21 mouse cellular contexts compared by ENCODE assay signal in the genomic region with DNA sequence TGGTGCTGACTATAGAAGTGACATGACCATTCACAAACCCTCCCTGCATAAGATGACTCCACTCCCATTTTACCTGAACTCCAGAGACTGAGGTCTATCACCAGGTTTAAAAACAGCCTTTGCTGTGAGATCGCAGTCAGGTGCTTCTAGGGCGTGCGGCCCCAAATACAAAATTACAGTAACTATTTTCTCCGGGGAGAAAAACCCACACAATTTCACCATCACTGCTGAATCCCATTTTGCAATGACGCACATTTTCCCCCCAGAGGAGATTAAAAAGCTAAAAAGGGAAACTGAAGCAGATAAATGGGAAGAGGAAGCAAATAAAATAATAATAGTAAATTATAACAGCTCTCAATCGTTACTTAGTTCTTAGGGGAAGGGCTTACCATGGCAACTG. TPM values are rescaled to one million over a fixed set of nuclear protein-coding genes. Genes with fewer than 3 reads are reported as not detected.
DNase-seq lines count a peak whose midpoint lies in the region; TF ChIP-seq lines count a peak whose summit lies in the region.
"Had no signal": no experiment of that assay in that cellular context is flagged by ENCODE, and none has a peak within 500 bp of the region (broad histone marks: within the 10 kb centered on the region; RNA-seq: fewer than 3 reads in every experiment).

No protein-coding gene starts in this region.

- H3K4me1 ChIP-seq in lung, adult 2 months (ENCODE audit: control insufficient read depth, insufficient read depth, low read length): no peaks in the 10 kb centered on the region

- no peak overlapping the region for H3K4me3 ChIP-seq in lung, adult 2 months (replicated peaks; ENCODE audit: extremely low read depth, low read depth, low read length)
- no peak overlapping the region for H3K4me3 ChIP-seq in macrophage (ENCODE audit: inconsistent target)
- H3K4me3 ChIP-seq: embryonic facial prominence, embryonic 12.5 days; embryonic facial prominence, embryonic 15.5 days; gastrocnemius, adult 2 months; hindbrain, embryonic 10.5 days; hindbrain, embryonic 13.5 days had no signal

- H3K36me3 ChIP-seq in macrophage (ENCODE audit: inconsistent target): no peaks in the 10 kb centered on the region
- H3K36me3 ChIP-seq: embryonic facial prominence, embryonic 12.5 days; embryonic facial prominence, embryonic 15.5 days; G1E; hindbrain, embryonic 10.5 days; hindbrain, embryonic 13.5 days had no signal

- 63% methylated on average over 6 of the region's 6 CpGs for WGBS in lung, adult 2 months
- WGBS in macrophage (ENCODE audit: missing documents): 9% methylated on average over 6 of the region's 6 CpGs

- TF ChIP-seq POLR2A in lung, adult 2 months (IDR thresholded peaks at IDR 0.05; ENCODE audit: borderline replicate concordance, extremely low read depth, low read depth, low read length): no peak

- TF ChIP-seq CTCF in lung, adult 2 months (IDR thresholded peaks at IDR 0.05; ENCODE audit: insufficient read depth, low read length): no peak

- DNase-seq in heart, adult 11 months: peak; percentile 51
- no peak for DNase-seq in heart, postnatal 4 days
- peak; percentile 32 for DNase-seq in lung, postnatal 36 days
- no peak for DNase-seq in lung, adult 2 months
- DNase-seq in left cerebral cortex, adult 9 months (ENCODE audit: low spot score in 2 of 2): no peak
- no peak for DNase-seq in kidney, adult 9 months
- no peak for DNase-seq in gastrocnemius, postnatal 4 days (ENCODE audit: low spot score in 2 of 2)
- DNase-seq: adrenal gland, adult 2 months; adrenal gland, postnatal 14 days; cerebellum, adult 18-20 months; cerebellum, adult 9-10 months; cerebellum, postnatal 14 days; forebrain, postnatal 0 days; gastrocnemius, adult 2 months; gastrocnemius, postnatal 14 days had no signal

- H3K79me2 ChIP-seq in macrophage (ENCODE audit: inconsistent target): no peaks in the 10 kb centered on the region

- 0 out of 2 replicates have a peak overlapping the region, but pooled peaks have one; percentile 4 for H3K27ac ChIP-seq in macrophage
- H3K27ac ChIP-seq: embryonic facial prominence, embryonic 12.5 days; embryonic facial prominence, embryonic 15.5 days; gastrocnemius, adult 2 months; hindbrain, embryonic 10.5 days; hindbrain, embryonic 13.5 days had no signal

RNA-seq across cellular contexts. Expression of a gene that starts 27.4 kb away (rescaled TPM):
- 1 to 10 TPM; 6.9 to 9.1 TPM for total RNA-seq in heart, postnatal 4 days (2021)
- 3.8 and 7.6 TPM in 2 replicates for polyA plus RNA-seq in lung, adult 2 months (2012; rRNA removed)
- total RNA-seq in macrophage (2018; cell fraction: chromatin; rRNA removed): 10 to 100 TPM in 2 of 26 experiments, 1 to 10 TPM in 24; 2.2 to 15.0 (median 5.3) TPM
- 10 to 100 TPM; 11.6 to 23.5 (median 16.7) TPM for total RNA-seq in macrophage (2018; cell fraction: cytosol; rRNA removed)
- total RNA-seq in macrophage (2018; cell fraction: nucleus; rRNA removed): 10 to 100 TPM in 15 of 26 experiments, 1 to 10 TPM in 11; 6.1 to 17.6 (median 10.7) TPM
- 19.7 to 26.5 TPM (median 19.9 TPM) in 3 replicates for polyA plus RNA-seq in macrophage (2018)
- total RNA-seq in gastrocnemius, postnatal 4 days (2021): 1 to 10 TPM; 4.2 to 5.3 TPM
- total RNA-seq: G1E had no signal
- polyA plus RNA-seq: G1E had no signal

RNA-seq across cellular contexts. Expression of a gene that starts 37.7 kb away (rescaled TPM):
- 10 to 100 TPM; 51.1 to 57.8 TPM for total RNA-seq in heart, postnatal 4 days (2021)
- polyA plus RNA-seq in lung, adult 2 months (2012; rRNA removed): 18.2 and 18.5 TPM in 2 replicates
- 1,000 to 10,000 TPM in 5 of 26 experiments, 100 to 1,000 TPM in 21; 199 to 2,143 (median 332) TPM for total RNA-seq in macrophage (2018; cell fraction: chromatin; rRNA removed)
- 10 to 100 TPM; 14.5 to 63.0 (median 31.6) TPM for total RNA-seq in macrophage (2018; cell fraction: cytosol; rRNA removed)
- 100 to 1,000 TPM in 22 of 26 experiments, 10 to 100 TPM in 4; 75.2 to 1,000 (median 218) TPM for total RNA-seq in macrophage (2018; cell fraction: nucleus; rRNA removed)
- 28.1 to 43.3 TPM (median 34.9 TPM) in 3 replicates for polyA plus RNA-seq in macrophage (2018)
- 10 to 100 TPM; 34.4 to 38.8 TPM for total RNA-seq in gastrocnemius, postnatal 4 days (2021)

Comparison
In these comparisons a context has a peak if more than half of its experiments do, and no peak if none do; other contexts are left out.
1. DNase-seq: peak in heart, adult 11 months (single experiment) and lung, postnatal 36 days (single experiment); none in heart, postnatal 4 days (single experiment), lung, adult 2 months (single experiment), left cerebral cortex, adult 9 months (0 of 2), kidney, adult 9 months (single experiment) and gastrocnemius, postnatal 4 days (0 of 2).